Mouse (Mus musculus): ENCODE results near the gene Ppp4r1. TPM values are rescaled to one million over a fixed set of nuclear protein-coding genes. Genes with fewer than 3 reads are reported as not detected.

Gene Ppp4r1
- total and polyA plus RNA-seq, 3 experiments, result 21.8 to 313 (median 34.3) TPM

DNA sequence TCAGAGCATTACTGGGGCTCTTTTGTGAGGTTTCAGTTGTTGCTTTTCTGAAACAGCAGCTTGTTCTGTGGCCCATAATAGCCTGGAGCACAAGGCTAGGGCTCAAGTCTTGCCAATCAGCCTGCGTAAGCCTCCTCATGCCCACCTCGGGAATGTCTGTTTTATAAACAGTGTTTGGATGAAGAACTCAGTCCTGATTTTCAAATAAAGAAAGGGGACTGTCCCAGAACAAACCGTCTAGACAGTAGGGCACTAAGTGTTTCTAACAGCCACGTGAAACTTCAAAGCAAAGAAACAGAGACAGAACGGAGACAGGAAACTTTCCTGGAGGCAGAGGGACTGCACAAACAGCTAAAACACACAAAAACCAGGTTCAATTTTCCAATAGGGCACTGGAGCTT, 89.3 kb downstream of the Ppp4r1 start:
- Histone ChIP-seq H3K4me1 (ENCODE audit: control insufficient read depth in 1 of 2, insufficient read depth in 2 of 2, low read length in 2 of 2) (peaks cover 0 to 5% of the 10 kb centered on the region in 2 experiments; a peak in 2 of 4 replicates), H3K27me3 (ENCODE audit: control insufficient read depth in 1 of 2, insufficient read depth in 2 of 2, low read length in 2 of 2) (no peaks in the 10 kb centered on the region), H3K79me2 (ENCODE audit: control insufficient read depth, insufficient read depth, low read length, poor library complexity) (peaks cover 13% of the 10 kb centered on the region), H3K36me3 (ENCODE audit: control insufficient read depth in 1 of 2, insufficient read depth in 2 of 2, low read length in 2 of 2) (peaks cover 0 to 2% of the 10 kb centered on the region in 2 experiments; a peak in 2 of 4 replicates), H3K9me3 (replicated peaks; ENCODE audit: insufficient read depth, low read length) (no peaks in the 10 kb centered on the region), H3K27ac (ENCODE audit: control insufficient read depth, low read depth, low read length) (no peak overlapping the region), H3K9ac (ENCODE audit: control insufficient read depth, low read depth, low read length, poor library complexity, severe bottlenecking) (no peak overlapping the region), H3K4me3 (ENCODE audit: control insufficient read depth in 1 of 2, insufficient read depth in 1 of 2, low read depth in 2 of 2, low read length in 2 of 2) (no peak overlapping the region)
- DNase-seq (ENCODE audit: low read depth, low spot score), result no peak
- TF ChIP-seq CTCF (IDR thresholded peaks at IDR 0.05 in 2 of 3, conservative IDR thresholded peaks at IDR 0.05 in 1 of 3; ENCODE audit: control insufficient read depth in 1 of 3, insufficient read depth in 1 of 3, low read depth in 2 of 3, low read length in 3 of 3, poor library complexity in 1 of 3, severe bottlenecking in 1 of 3), result no peak
- TF ChIP-seq ZKSCAN1 (IDR thresholded peaks at IDR 0.05; ENCODE audit: low read depth, low read length), result no peak
- no peak for TF ChIP-seq MAX (IDR thresholded peaks at IDR 0.05; ENCODE audit: low read length)
- TF ChIP-seq POLR2AphosphoS2 (IDR thresholded peaks at IDR 0.05; ENCODE audit: low read length), result no peak
- TF ChIP-seq BHLHE40 (IDR thresholded peaks at IDR 0.05; ENCODE audit: borderline replicate concordance, low read depth, low read length), result no peak
- no peak for TF ChIP-seq KAT2A (conservative IDR thresholded peaks at IDR 0.05; ENCODE audit: low read depth, low read length)
- TF ChIP-seq MAFK (IDR thresholded peaks at IDR 0.05; ENCODE audit: borderline replicate concordance, low read depth, low read length), result no peak
- TF ChIP-seq UBTF (IDR thresholded peaks at IDR 0.05; ENCODE audit: borderline replicate concordance, insufficient read depth, low read depth, low read length), result no peak
- no peak for TF ChIP-seq USF2 (IDR thresholded peaks at IDR 0.05; ENCODE audit: borderline replicate concordance in 1 of 2, insufficient read depth in 1 of 2, low read depth in 1 of 2, low read length in 2 of 2)
- no peak for TF ChIP-seq GATA1 (IDR thresholded peaks at IDR 0.05; ENCODE audit: low read depth, low read length)
- TF ChIP-seq USF1 (IDR thresholded peaks at IDR 0.05; ENCODE audit: low read depth, low read length), result no peak
- no peak for TF ChIP-seq CHD1 (IDR thresholded peaks at IDR 0.05; ENCODE audit: low read depth, low read length)
- no peak for TF ChIP-seq MXI1 (IDR thresholded peaks at IDR 0.05; ENCODE audit: low read depth, low read length)
- TF ChIP-seq EP300 (IDR thresholded peaks at IDR 0.05; ENCODE audit: low read depth in 1 of 2, low read length in 2 of 2), result no peak
- TF ChIP-seq ELF1 (IDR thresholded peaks at IDR 0.05; ENCODE audit: low read depth, low read length), result no peak
- no peak for TF ChIP-seq NRF1 (IDR thresholded peaks at IDR 0.05; ENCODE audit: insufficient read depth, low read depth, low read length, poor library complexity, severe bottlenecking)
- no peak for TF ChIP-seq JUND (IDR thresholded peaks at IDR 0.05; ENCODE audit: low read depth, low read length)
- no peak for TF ChIP-seq TAL1 (IDR thresholded peaks at IDR 0.05; ENCODE audit: low read length)
- TF ChIP-seq SMC3 (IDR thresholded peaks at IDR 0.05; ENCODE audit: low read depth, low read length), result no peak
- no peak for TF ChIP-seq POLR2AphosphoS5 (IDR thresholded peaks at IDR 0.05; ENCODE audit: borderline replicate concordance, low read depth, low read length)

DNA sequence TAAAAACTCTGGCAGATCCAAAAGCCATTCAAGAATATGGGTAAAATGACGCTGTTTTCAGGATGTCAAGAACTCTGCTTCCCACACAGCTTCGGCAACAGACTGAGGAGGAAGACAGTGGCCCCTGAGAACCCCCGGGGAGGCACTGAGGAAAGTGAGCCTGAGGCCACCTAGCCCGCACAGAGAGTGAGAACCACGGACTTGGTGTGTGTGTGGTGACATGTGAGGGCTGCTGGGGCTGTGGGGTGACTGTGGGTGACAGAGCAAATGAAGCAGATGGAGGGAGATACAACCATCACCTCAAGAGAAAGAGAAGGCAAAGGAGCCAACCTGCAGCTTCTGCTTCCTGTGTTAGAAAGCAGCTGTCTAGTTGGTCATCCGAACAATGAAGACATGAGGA, 89.7 kb downstream of the Ppp4r1 start:
- Histone ChIP-seq H3K4me3 (ENCODE audit: control insufficient read depth in 1 of 2, insufficient read depth in 1 of 2, low read depth in 2 of 2, low read length in 2 of 2) (no peak overlapping the region), H3K27ac (ENCODE audit: control insufficient read depth, low read depth, low read length) (no peak overlapping the region), H3K27me3 (ENCODE audit: control insufficient read depth in 1 of 2, insufficient read depth in 2 of 2, low read length in 2 of 2) (no peaks in the 10 kb centered on the region), H3K4me1 (ENCODE audit: control insufficient read depth in 1 of 2, insufficient read depth in 2 of 2, low read length in 2 of 2) (peaks cover 0 to 5% of the 10 kb centered on the region in 2 experiments; a peak in 2 of 4 replicates), H3K9me3 (replicated peaks; ENCODE audit: insufficient read depth, low read length) (no peaks in the 10 kb centered on the region), H3K79me2 (ENCODE audit: control insufficient read depth, insufficient read depth, low read length, poor library complexity) (peaks cover 13% of the 10 kb centered on the region), H3K9ac (ENCODE audit: control insufficient read depth, low read depth, low read length, poor library complexity, severe bottlenecking) (no peak overlapping the region), H3K36me3 (ENCODE audit: control insufficient read depth in 1 of 2, insufficient read depth in 2 of 2, low read length in 2 of 2) (peaks cover 0 to 2% of the 10 kb centered on the region in 2 experiments; a peak in 2 of 4 replicates)
- no peak for TF ChIP-seq MAZ (IDR thresholded peaks at IDR 0.05; ENCODE audit: low read depth, low read length)
- TF ChIP-seq UBTF (IDR thresholded peaks at IDR 0.05; ENCODE audit: borderline replicate concordance, insufficient read depth, low read depth, low read length), result no peak
- no peak for TF ChIP-seq POLR2AphosphoS2 (IDR thresholded peaks at IDR 0.05; ENCODE audit: low read length)
- no peak for TF ChIP-seq MXI1 (IDR thresholded peaks at IDR 0.05; ENCODE audit: low read depth, low read length)
- no peak for TF ChIP-seq MEF2A (IDR thresholded peaks at IDR 0.05; ENCODE audit: extremely low read depth, insufficient replicate concordance, low read depth, low read length, poor library complexity, severe bottlenecking)
- TF ChIP-seq TBP (IDR thresholded peaks at IDR 0.05; ENCODE audit: low read depth, low read length), result no peak
- DNase-seq (ENCODE audit: low read depth, low spot score), result no peak

Measured in MEL (cell line).